In genomic region chr16:86536479-86536878, GRCm38 (mm10) we compare ENCODE assay signal across 28 mouse cellular contexts.
A peak's percentile ranks its signal among the peaks of the same experiment; 100 is the strongest.
DNase-seq lines count a peak whose midpoint lies in the region; ATAC-seq and TF ChIP-seq lines count a peak whose summit lies in the region.
"Had no signal": no experiment of that assay in that cellular context is flagged by ENCODE, and none has a peak within 500 bp of the region (broad histone marks: within the 10 kb centered on the region; RNA-seq: fewer than 3 reads in every experiment).

No protein-coding gene starts in this region.

- H3K4me3 ChIP-seq in heart, postnatal 0 days (ENCODE audit: low read depth, low read length): no peak overlapping the region
- no peak overlapping the region for H3K4me3 ChIP-seq in heart, embryonic 11.5 days (ENCODE audit: low read depth, low read length)
- H3K4me3 ChIP-seq in layer of hippocampus, adult 2 months: no peak overlapping the region
- no peak overlapping the region for H3K4me3 ChIP-seq in intestine, embryonic 16.5 days (ENCODE audit: low read length)
- no peak overlapping the region for H3K4me3 ChIP-seq in hindbrain, embryonic 11.5 days (ENCODE audit: low read depth, low read length)
- H3K4me3 ChIP-seq in liver, postnatal 0 days (ENCODE audit: low read depth, low read length): no peak overlapping the region
- H3K4me3 ChIP-seq: embryonic facial prominence, embryonic 13.5 days; forebrain, embryonic 13.5 days; heart, embryonic 12.5 days; hindbrain, embryonic 15.5 days; liver, embryonic 12.5 days; midbrain, embryonic 13.5 days; neural tube, embryonic 13.5 days had no signal

- H3K9ac ChIP-seq in heart, postnatal 0 days (replicated peaks; ENCODE audit: low read depth, low read length): no peak overlapping the region
- no peak overlapping the region for H3K9ac ChIP-seq in heart, embryonic 11.5 days (ENCODE audit: low read depth, low read length)
- H3K9ac ChIP-seq in intestine, embryonic 16.5 days (ENCODE audit: low read depth, low read length): no peak overlapping the region
- H3K9ac ChIP-seq in hindbrain, embryonic 11.5 days (ENCODE audit: low read depth, low read length): no peak overlapping the region
- H3K9ac ChIP-seq in liver, postnatal 0 days (replicated peaks): no peak overlapping the region
- H3K9ac ChIP-seq: embryonic facial prominence, embryonic 13.5 days; forebrain, embryonic 13.5 days; heart, embryonic 12.5 days; hindbrain, embryonic 15.5 days; liver, embryonic 12.5 days; midbrain, embryonic 13.5 days; neural tube, embryonic 13.5 days had no signal

- DNase-seq in heart, postnatal 0 days (ENCODE audit: low spot score): peak; percentile 34
- no peak for DNase-seq in layer of hippocampus, adult 2 months (ENCODE audit: low spot score in 2 of 2)
- no peak for DNase-seq in layer of hippocampus, adult 8-10 months (ENCODE audit: low spot score in 2 of 2)
- peak; percentile 4 for DNase-seq in NIH3T3 (ENCODE audit: low read depth)
- no peak for DNase-seq in hindbrain, embryonic 11.5 days (ENCODE audit: low spot score)
- no peak for DNase-seq in liver, postnatal 0 days
- DNase-seq: adrenal gland, postnatal 14 days; cerebellum, adult 11-12 months; cerebellum, adult 9-11 months; embryo, embryonic 11 days; gastrocnemius, postnatal 25 days; heart, adult 18-20 months; heart, postnatal 10 days; kidney, postnatal 4 days; left cerebral cortex, postnatal 4 days; lung, adult 18-20 months; right cerebral cortex, postnatal 4 days; thymus, postnatal 14 days had no signal

- no peaks in the 10 kb centered on the region for H3K27me3 ChIP-seq in heart, postnatal 0 days (ENCODE audit: control insufficient read depth, insufficient read depth, low read length)
- H3K27me3 ChIP-seq in heart, embryonic 11.5 days (ENCODE audit: control insufficient read depth, insufficient read depth, low read length): no peaks in the 10 kb centered on the region
- H3K27me3 ChIP-seq in intestine, embryonic 16.5 days (replicated peaks; ENCODE audit: control insufficient read depth, insufficient read depth, low read length): no peaks in the 10 kb centered on the region
- H3K27me3 ChIP-seq in hindbrain, embryonic 11.5 days (ENCODE audit: control insufficient read depth, insufficient read depth, low read length): no peaks in the 10 kb centered on the region
- no peaks in the 10 kb centered on the region for H3K27me3 ChIP-seq in liver, postnatal 0 days (ENCODE audit: insufficient read depth, low read length)
- H3K27me3 ChIP-seq: embryonic facial prominence, embryonic 13.5 days; forebrain, embryonic 13.5 days; heart, embryonic 12.5 days; hindbrain, embryonic 15.5 days; liver, embryonic 12.5 days; midbrain, embryonic 13.5 days; neural tube, embryonic 13.5 days had no signal

- no peaks in the 10 kb centered on the region for H3K4me1 ChIP-seq in heart, postnatal 0 days (ENCODE audit: control insufficient read depth, insufficient read depth)
- H3K4me1 ChIP-seq in heart, embryonic 11.5 days (ENCODE audit: control insufficient read depth, insufficient read depth, low read length): no peaks in the 10 kb centered on the region
- H3K4me1 ChIP-seq in intestine, embryonic 16.5 days (ENCODE audit: control insufficient read depth, insufficient read depth, low read length): no peaks in the 10 kb centered on the region
- H3K4me1 ChIP-seq in hindbrain, embryonic 11.5 days (replicated peaks; ENCODE audit: control insufficient read depth, insufficient read depth, low read length): no peaks in the 10 kb centered on the region
- H3K4me1 ChIP-seq in liver, postnatal 0 days (ENCODE audit: insufficient read depth): no peaks in the 10 kb centered on the region
- H3K4me1 ChIP-seq: embryonic facial prominence, embryonic 13.5 days; forebrain, embryonic 13.5 days; heart, embryonic 12.5 days; hindbrain, embryonic 15.5 days; liver, embryonic 12.5 days; midbrain, embryonic 13.5 days; neural tube, embryonic 13.5 days had no signal

- peak; percentile 44; the same call in 1 of the 2 replicates for ATAC-seq in heart, postnatal 0 days (ENCODE audit: insufficient read depth, low read depth)
- no peak for ATAC-seq in heart, embryonic 11.5 days (replicated peaks; ENCODE audit: insufficient number of reproducible peaks, low FRiP score, low TSS enrichment)
- ATAC-seq in intestine, embryonic 16.5 days: peak; percentile 48; the same call in 1 of the 2 replicates
- ATAC-seq in hindbrain, embryonic 11.5 days (ENCODE audit: low FRiP score): no peak
- ATAC-seq in liver, postnatal 0 days: no peak
- ATAC-seq: forebrain, embryonic 13.5 days; liver, embryonic 12.5 days; midbrain, embryonic 13.5 days had no signal

- no peaks in the 10 kb centered on the region for H3K9me3 ChIP-seq in heart, postnatal 0 days (replicated peaks; ENCODE audit: control insufficient read depth, low read length)
- H3K9me3 ChIP-seq in heart, embryonic 11.5 days (replicated peaks; ENCODE audit: control insufficient read depth, low read length): no peaks in the 10 kb centered on the region
- no peaks in the 10 kb centered on the region for H3K9me3 ChIP-seq in intestine, embryonic 16.5 days (ENCODE audit: control insufficient read depth, low read length)
- no peaks in the 10 kb centered on the region for H3K9me3 ChIP-seq in hindbrain, embryonic 11.5 days (ENCODE audit: control insufficient read depth, low read length)
- no peaks in the 10 kb centered on the region for H3K9me3 ChIP-seq in liver, postnatal 0 days (ENCODE audit: low read length)
- H3K9me3 ChIP-seq: embryonic facial prominence, embryonic 13.5 days; forebrain, embryonic 13.5 days; heart, embryonic 12.5 days; hindbrain, embryonic 15.5 days; liver, embryonic 12.5 days; midbrain, embryonic 13.5 days; neural tube, embryonic 13.5 days had no signal

- 45% methylated on average over 5 of the region's 5 CpGs for WGBS in heart, postnatal 0 days
- WGBS in heart, embryonic 11.5 days (ENCODE audit: insufficient replicate concordance): 63% methylated on average over 5 of the region's 5 CpGs
- WGBS in intestine, embryonic 16.5 days: 58% methylated on average over 5 of the region's 5 CpGs
- WGBS in hindbrain, embryonic 11.5 days: 85% methylated on average over 5 of the region's 5 CpGs
- 71% methylated on average over 5 of the region's 5 CpGs for WGBS in liver, postnatal 0 days (ENCODE audit: insufficient replicate concordance)

- no peak overlapping the region for H3K27ac ChIP-seq in heart, postnatal 0 days (ENCODE audit: low read depth)
- H3K27ac ChIP-seq in heart, embryonic 11.5 days (ENCODE audit: low read depth, low read length): no peak overlapping the region
- H3K27ac ChIP-seq in layer of hippocampus, adult 2 months: peak overlapping the region; percentile 36; the same call in 1 of the 2 replicates
- H3K27ac ChIP-seq in intestine, embryonic 16.5 days (ENCODE audit: low read length): no peak overlapping the region
- H3K27ac ChIP-seq in hindbrain, embryonic 11.5 days (ENCODE audit: low read depth, low read length): no peak overlapping the region
- no peak overlapping the region for H3K27ac ChIP-seq in liver, postnatal 0 days (ENCODE audit: low read depth)
- H3K27ac ChIP-seq: embryonic facial prominence, embryonic 13.5 days; forebrain, embryonic 13.5 days; hindbrain, embryonic 15.5 days; liver, embryonic 12.5 days; macrophage; midbrain, embryonic 13.5 days; neural tube, embryonic 13.5 days had no signal

- H3K4me2 ChIP-seq in heart, postnatal 0 days (ENCODE audit: low read depth, low read length): 0 out of 2 replicates have a peak overlapping the region, but pooled peaks have one; percentile 6
- H3K4me2 ChIP-seq in heart, embryonic 11.5 days: no peak overlapping the region
- H3K4me2 ChIP-seq in intestine, embryonic 16.5 days (ENCODE audit: low read depth, low read length): no peak overlapping the region
- no peak overlapping the region for H3K4me2 ChIP-seq in hindbrain, embryonic 11.5 days (replicated peaks; ENCODE audit: low read depth, low read length)
- no peak overlapping the region for H3K4me2 ChIP-seq in liver, postnatal 0 days (ENCODE audit: low read depth, low read length)
- H3K4me2 ChIP-seq: embryonic facial prominence, embryonic 13.5 days; forebrain, embryonic 13.5 days; heart, embryonic 12.5 days; hindbrain, embryonic 15.5 days; liver, embryonic 12.5 days; midbrain, embryonic 13.5 days; neural tube, embryonic 13.5 days had no signal

- TF ChIP-seq EP300 in heart, postnatal 0 days (IDR thresholded peaks at IDR 0.05; ENCODE audit: low read depth): no peak
- TF ChIP-seq EP300 in liver, postnatal 0 days (IDR thresholded peaks at IDR 0.05; ENCODE audit: low read depth): no peak

- TF ChIP-seq CTCF in heart, postnatal 0 days (IDR thresholded peaks at IDR 0.05; ENCODE audit: low read depth): no peak
- TF ChIP-seq CTCF in layer of hippocampus, adult 2 months (conservative IDR thresholded peaks at IDR 0.05): no peak
- no peak for TF ChIP-seq CTCF in liver, postnatal 0 days (IDR thresholded peaks at IDR 0.05; ENCODE audit: low read depth)

- H3K36me3 ChIP-seq in heart, postnatal 0 days (replicated peaks; ENCODE audit: control insufficient read depth, insufficient read depth, low read length): no peaks in the 10 kb centered on the region
- H3K36me3 ChIP-seq in heart, embryonic 11.5 days (ENCODE audit: control insufficient read depth, insufficient read depth, low read length): no peaks in the 10 kb centered on the region
- H3K36me3 ChIP-seq in intestine, embryonic 16.5 days (ENCODE audit: control insufficient read depth, insufficient read depth, low read length): no peaks in the 10 kb centered on the region
- no peaks in the 10 kb centered on the region for H3K36me3 ChIP-seq in hindbrain, embryonic 11.5 days (ENCODE audit: control insufficient read depth, insufficient read depth, low read length)
- no peaks in the 10 kb centered on the region for H3K36me3 ChIP-seq in liver, postnatal 0 days (replicated peaks; ENCODE audit: insufficient read depth, low read length)
- H3K36me3 ChIP-seq: embryonic facial prominence, embryonic 13.5 days; heart, embryonic 12.5 days; hindbrain, embryonic 15.5 days; liver, embryonic 12.5 days; midbrain, embryonic 13.5 days; neural tube, embryonic 13.5 days had no signal

Comparison
In these comparisons a context has a peak if more than half of its experiments do, and no peak if none do; other contexts are left out.
1. ATAC-seq: peak in heart, postnatal 0 days (single experiment) and intestine, embryonic 16.5 days (single experiment); none in heart, embryonic 11.5 days (single experiment), hindbrain, embryonic 11.5 days (single experiment) and liver, postnatal 0 days (single experiment).
2. DNase-seq: peak in heart, postnatal 0 days (single experiment) and NIH3T3 (single experiment); none in layer of hippocampus, adult 2 months (0 of 2), layer of hippocampus, adult 8-10 months (0 of 2), hindbrain, embryonic 11.5 days (single experiment) and liver, postnatal 0 days (single experiment).